7 mouse cellular contexts compared by ENCODE assay signal in the genomic region with DNA sequence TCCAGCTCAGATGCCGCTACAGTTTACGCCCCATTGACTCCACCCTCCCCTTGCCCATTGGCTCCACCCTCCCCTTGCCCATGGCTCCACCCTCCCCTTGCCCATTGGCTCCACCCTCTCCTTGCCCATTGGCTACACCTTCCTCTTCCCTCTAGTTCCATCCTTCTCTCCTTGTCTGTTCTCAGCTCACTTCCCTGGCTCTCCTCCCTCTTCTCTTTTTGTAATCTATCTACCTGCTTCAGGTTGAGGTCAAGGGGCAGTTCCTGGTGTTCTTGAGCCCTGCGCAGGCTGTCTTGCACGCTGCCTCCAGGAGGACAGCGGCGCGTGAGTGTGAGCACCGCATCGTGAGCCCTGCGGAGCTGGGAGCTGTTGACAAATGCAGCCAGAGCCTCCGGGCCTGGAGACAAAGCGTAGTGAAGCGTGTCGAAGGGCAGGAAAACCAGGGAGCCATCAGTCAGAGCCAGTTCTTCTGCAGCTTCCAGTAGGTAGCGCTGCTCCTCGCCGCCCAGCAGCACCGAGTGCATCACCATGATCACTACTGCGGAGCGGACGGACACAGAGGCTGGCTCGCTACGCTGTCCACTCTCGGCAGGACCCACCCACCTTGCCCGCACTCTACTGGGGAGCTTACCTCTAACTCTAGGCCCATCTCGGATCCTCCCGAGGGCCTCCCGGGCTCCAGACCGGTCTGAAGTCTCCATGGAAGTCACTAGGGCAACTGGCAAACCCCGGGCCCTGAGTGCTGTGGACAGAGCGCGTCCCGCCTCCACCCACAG. TPM values are rescaled to one million over a fixed set of nuclear protein-coding genes. Genes with fewer than 3 reads are reported as not detected.
DNase-seq lines count a peak whose midpoint lies in the region.

No protein-coding gene starts in this region.

- intact Hi-C loops in left cerebral cortex, postnatal 36 days (cut with DNase I): no loop called here

- DNase-seq in adrenal gland, postnatal 25 days: peak; percentile 73
- peak; percentile 84 for DNase-seq in embryo, embryonic 11 days
- DNase-seq in gastrocnemius, postnatal 25 days: peak; percentile 67
- DNase-seq in kidney, adult 11 months: peak; percentile 55
- peak; percentile 68 to 69 for DNase-seq in left cerebral cortex, postnatal 36 days (ENCODE audit: low spot score in 2 of 2)
- peak; percentile 82 for DNase-seq in mesoderm, embryonic 11.5 days (ENCODE audit: low read depth, low spot score)
- DNase-seq in right cerebral cortex, postnatal 36 days (ENCODE audit: low spot score in 2 of 2): peak; percentile 34 to 50

RNA-seq across cellular contexts. Expression of a gene that starts 1.4 kb away (rescaled TPM):
- total RNA-seq in adrenal gland, postnatal 25 days (2021): not detected in 2 replicates
- not detected for total RNA-seq in gastrocnemius, postnatal 25 days (2021)
- total RNA-seq in left cerebral cortex, postnatal 36 days (2021): 1 to 10 TPM in 1 of 2 experiments, under 1 TPM in 1; 0.84 to 1.2 TPM

RNA-seq across cellular contexts. Expression of a gene that starts 37.8 kb away (rescaled TPM):
- total RNA-seq in adrenal gland, postnatal 25 days (2021): not detected in 2 replicates
- not detected for total RNA-seq in gastrocnemius, postnatal 25 days (2021)
- 1 to 10 TPM; 4.2 to 6.5 TPM for total RNA-seq in left cerebral cortex, postnatal 36 days (2021)

Comparison
In these comparisons a context has a peak if more than half of its experiments do, and no peak if none do; other contexts are left out.
1. Peak in every context shown above with its lines: DNase-seq.